Mouse (Mus musculus) bone marrow macrophage, adult 2 months (primary cell): ENCODE measurements around the gene Etnk2. TPM values are rescaled to one million over a fixed set of nuclear protein-coding genes. Genes with fewer than 3 reads are reported as not detected.
"Not testable (repeated sequence)": the region's sequence is repeated elsewhere in the genome, so short reads cannot be mapped to it uniquely, and the experiment has no call there.

Experiments used
- H3K27ac ChIP-seq: 2 replicates; pipeline ENCODE4 v1.5.1; 2012; ENCODE audit warnings: low read depth, low read length; ENCODE audit not compliant: insufficient read depth
- H3K4me1 ChIP-seq: 2 replicates; pipeline ENCODE4 v1.6.1; 2012; ENCODE audit warnings: low read length; ENCODE audit not compliant: control insufficient read depth, insufficient read depth
- H3K4me3 ChIP-seq: 2 replicates; pipeline ENCODE4 v1.5.1; 2012; ENCODE audit warnings: mild to moderate bottlenecking, low read length, moderate library complexity; ENCODE audit not compliant: insufficient read depth
- CTCF ChIP-seq: IDR thresholded peaks from 2 replicates; pipeline ENCODE4 v1.5.1; 2012; ENCODE audit warnings: low read depth, mild to moderate bottlenecking, low read length, moderate library complexity
- POLR2A ChIP-seq: IDR thresholded peaks from 2 replicates; pipeline ENCODE4 v1.6.1; 2012; ENCODE audit warnings: mild to moderate bottlenecking, low read depth, low read length, borderline replicate concordance
- polyA plus RNA-seq: library from polyadenylated mRNA; stranded (reverse); fragments of >200 nt; gene quantifications from 2 replicates; pipeline ENCODE4 v1.2.4, GENCODE M21; 2012; ENCODE audit not compliant: missing spikeins, insufficient read depth, insufficient read length

The Etnk2 gene
- polyA plus RNA-seq, 1 experiment = not detected

DNA sequence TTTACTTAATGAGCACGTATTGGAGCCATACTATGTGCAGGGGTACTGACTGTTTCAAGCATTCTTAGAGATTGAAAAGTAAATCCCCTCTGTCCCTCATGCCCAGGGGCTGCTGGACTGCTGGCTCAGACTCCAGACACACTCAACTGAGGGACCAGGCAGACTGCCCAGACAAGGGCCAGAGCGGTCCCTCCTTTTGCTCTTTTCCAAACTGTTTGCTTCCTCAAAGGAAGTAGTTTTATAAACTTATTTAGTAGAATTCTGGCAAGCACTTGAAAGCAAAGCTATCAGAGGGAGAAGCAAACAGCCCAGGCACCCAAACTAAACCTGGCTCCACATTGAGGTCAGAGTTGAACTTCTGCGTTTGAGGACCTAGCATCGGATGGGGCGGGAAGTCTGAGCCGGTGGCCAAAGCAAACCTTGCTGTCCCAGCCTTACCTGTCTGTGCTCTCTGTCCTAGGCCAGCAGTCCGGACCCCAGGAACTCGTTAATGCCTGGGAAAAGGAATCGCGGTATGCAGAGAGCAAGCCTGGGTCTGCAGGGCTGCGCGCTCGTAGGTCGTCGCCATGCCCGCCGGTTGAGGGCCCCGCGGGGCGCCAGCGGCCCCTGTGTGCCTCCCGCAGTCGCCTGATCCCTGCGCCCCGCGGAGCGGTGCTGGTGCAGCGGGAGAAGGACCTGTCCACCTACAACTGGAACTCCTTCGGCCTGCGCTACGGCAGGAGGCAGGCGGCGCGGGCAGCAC lies 34.3 kb upstream of the Etnk2 start:
- H3K4me3 ChIP-seq = no peak overlapping the region
- H3K4me1 ChIP-seq = no peaks in the 10 kb centered on the region
- TF ChIP-seq POLR2A = no peak
- TF ChIP-seq CTCF = no peak
- H3K27ac ChIP-seq = no peak overlapping the region

DNA sequence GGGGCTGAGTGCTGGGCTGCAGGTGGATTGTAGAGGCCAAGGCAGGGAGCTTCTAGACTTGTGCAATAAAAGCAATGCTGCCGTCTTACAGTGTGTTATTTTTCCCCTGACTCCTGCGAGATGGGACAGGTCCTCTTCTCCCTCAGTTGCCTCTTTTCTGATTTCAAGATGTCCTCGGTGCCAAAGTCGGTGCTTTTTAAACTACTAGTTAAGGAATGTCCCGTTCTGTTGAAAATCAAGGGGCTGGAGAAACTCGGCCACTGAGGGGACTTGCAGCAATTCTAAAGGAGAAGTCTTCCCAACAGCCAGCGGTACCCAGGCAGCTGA lies 33.8 kb upstream of the Etnk2 start:
- TF ChIP-seq CTCF (no peak), POLR2A (no peak)
- H3K4me3 ChIP-seq = no peak overlapping the region
- H3K4me1 ChIP-seq = no peaks in the 10 kb centered on the region
- H3K27ac ChIP-seq = no peak overlapping the region

GRCm38 (mm10) chr1:133331142-133331541 lies 32.2 kb upstream of the Etnk2 start:
- no peak overlapping the region for H3K4me3 ChIP-seq
- no peak overlapping the region for H3K27ac ChIP-seq
- no peaks in the 10 kb centered on the region for H3K4me1 ChIP-seq
- TF ChIP-seq POLR2A (no peak), CTCF (no peak)

DNA sequence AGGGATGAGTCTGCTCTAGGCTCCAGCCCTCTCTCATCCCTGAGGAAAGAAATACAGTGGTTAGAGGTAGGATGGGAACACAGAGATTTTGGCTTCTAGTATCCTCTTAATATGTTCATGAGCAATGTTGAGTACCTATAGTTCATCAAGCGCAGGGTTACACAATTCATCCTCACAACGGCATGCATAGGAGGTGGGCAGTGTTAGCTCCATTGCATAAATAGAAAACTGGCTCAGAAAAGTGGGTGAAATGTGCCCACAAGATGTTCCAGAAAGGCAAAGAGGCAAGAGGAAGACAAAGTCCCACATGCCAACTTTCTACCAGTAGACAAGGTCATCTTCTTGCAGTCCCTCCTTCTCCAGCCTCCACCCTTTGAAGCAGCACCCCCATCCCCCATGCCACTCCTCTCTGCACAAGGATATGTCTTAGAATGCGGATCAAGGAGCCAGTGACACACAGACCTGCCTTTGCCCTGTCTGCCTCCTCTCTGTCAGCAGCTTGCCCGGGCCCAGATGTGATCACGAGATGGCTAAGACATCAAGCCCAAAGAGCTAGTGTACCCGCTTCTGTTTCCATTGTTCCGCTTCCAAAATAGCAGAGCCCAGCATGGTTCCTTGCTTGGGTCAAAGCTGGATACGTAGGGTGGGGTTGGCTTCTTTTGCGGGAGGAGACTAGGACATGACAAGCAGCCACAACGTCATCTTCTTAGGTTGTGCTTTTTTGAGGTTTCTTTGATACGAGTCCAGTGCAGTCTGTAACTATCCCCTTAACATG lies 30.5 kb upstream of the Etnk2 start:
- TF ChIP-seq CTCF = no peak
- no peak for TF ChIP-seq POLR2A
- no peaks in the 10 kb centered on the region for H3K4me1 ChIP-seq
- no peak overlapping the region for H3K27ac ChIP-seq
- H3K4me3 ChIP-seq = no peak overlapping the region

DNA sequence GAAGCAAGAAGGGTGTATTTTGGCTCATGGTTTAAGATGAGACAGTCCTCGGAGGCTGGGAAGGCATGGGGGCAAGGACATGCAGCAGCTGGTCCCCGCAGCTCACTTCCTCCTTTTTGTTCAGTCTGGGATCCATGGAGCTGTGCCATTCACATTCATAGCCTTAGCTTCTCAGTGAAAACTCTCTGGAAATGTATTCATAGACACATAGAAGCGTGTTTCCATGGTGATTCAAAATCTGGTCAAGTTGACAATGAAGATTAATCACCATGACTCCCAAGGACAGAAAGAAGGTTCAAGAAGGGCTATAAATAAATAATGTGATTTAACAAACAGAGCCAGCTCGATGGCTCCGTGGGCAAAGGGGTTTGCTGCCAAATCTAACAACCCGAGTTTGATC lies 29.4 kb upstream of the Etnk2 start:
- no peaks in the 10 kb centered on the region for H3K4me1 ChIP-seq
- TF ChIP-seq POLR2A (no peak), CTCF (no peak)
- H3K27ac ChIP-seq = no peak overlapping the region
- H3K4me3 ChIP-seq = no peak overlapping the region

DNA sequence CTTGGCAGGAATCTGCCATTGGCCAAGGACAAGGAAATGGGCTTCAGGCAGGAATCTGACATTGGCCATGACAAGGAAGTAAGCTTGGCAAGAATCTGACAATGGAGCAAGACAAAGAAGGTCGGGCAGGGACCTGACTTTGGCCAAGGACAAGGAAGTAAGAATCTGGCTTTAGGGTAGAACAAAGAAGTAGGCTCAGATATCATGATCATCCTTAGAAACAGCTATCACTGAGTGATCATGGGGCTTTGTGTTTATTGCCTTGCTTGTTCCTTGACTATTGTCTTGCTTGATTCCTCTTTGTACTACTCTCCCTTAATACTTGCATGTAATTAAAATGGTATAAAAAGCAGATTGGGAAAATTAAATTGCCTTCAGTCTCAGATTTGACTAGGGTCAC lies 23.0 kb upstream of the Etnk2 start:
- H3K4me1 ChIP-seq, H3K4me3 ChIP-seq, H3K27ac ChIP-seq: not testable (repeated sequence)

- TF ChIP-seq CTCF (no peak), POLR2A (no peak)
- H3K4me1 ChIP-seq = peaks cover 4% of the 10 kb centered on the region; the same call in 1 of the 2 replicates
- H3K27ac ChIP-seq = no peak overlapping the region
- no peak overlapping the region for H3K4me3 ChIP-seq
These were observed 19.0 kb upstream of the Etnk2 start for GRCm38 (mm10) chr1:133344357-133344756.

GRCm38 (mm10) chr1:133346531-133346930 lies 16.8 kb upstream of the Etnk2 start:
- H3K4me1 ChIP-seq = peaks cover 4% of the 10 kb centered on the region; the same call in 1 of the 2 replicates
- H3K27ac ChIP-seq = no peak overlapping the region
- TF ChIP-seq POLR2A (no peak), CTCF (no peak)

GRCm38 (mm10) chr1:133347226-133347625 lies 16.1 kb upstream of the Etnk2 start:
- Histone ChIP-seq H3K27ac (no peak overlapping the region), H3K4me3 (no peak overlapping the region), H3K4me1 (peaks cover 4% of the 10 kb centered on the region; the same call in 1 of the 2 replicates)
- TF ChIP-seq CTCF (no peak), POLR2A (no peak)

More at GRCm38 (mm10) chr1:133346531-133346930, 16.8 kb upstream of the Etnk2 start:
- H3K4me3 ChIP-seq = no peak overlapping the region
